Mouse (Mus musculus) kidney, adult 8-10 months (tissue): ENCODE data around the gene Txn1.

Source experiments
- DNase-seq, 2 experiments: peaks; one replicate each; pipeline ENCODE4 v3.0.0; 2022

The Txn1 gene

GRCm38 (mm10) chr4:57937292-57937691, 18.9 kb downstream of the Txn1 start:
- DNase-seq = no peak

- no peak for DNase-seq
These were observed 22.0 kb downstream of the Txn1 start for GRCm38 (mm10) chr4:57934181-57934580.

GRCm38 (mm10) chr4:57930559-57931170, 25.5 kb downstream of the Txn1 start:
- no peak for DNase-seq

GRCm38 (mm10) chr4:57927464-57928205, 28.6 kb downstream of the Txn1 start:
- peak; percentile 33 to 35 for DNase-seq

- DNase-seq = no peak
These were observed 31.6 kb downstream of the Txn1 start for GRCm38 (mm10) chr4:57924556-57925071.

GRCm38 (mm10) chr4:57922171-57922570, 34.0 kb downstream of the Txn1 start:
- DNase-seq = no peak

- no peak for DNase-seq
These were observed 35.7 kb downstream of the Txn1 start for GRCm38 (mm10) chr4:57920522-57920921.

GRCm38 (mm10) chr4:57919494-57920423, 36.5 kb downstream of the Txn1 start:
- no peak for DNase-seq

GRCm38 (mm10) chr4:57916711-57917110, 39.5 kb downstream of the Txn1 start:
- peak; percentile 18 to 24 for DNase-seq

GRCm38 (mm10) chr4:57916201-57916661, 40.0 kb downstream of the Txn1 start, which contains the start of gene D630039A03Rik:
Gene D630039A03Rik (minus strand): TSS chr4:57916297.
- DNase-seq = peak; percentile 79 to 82

GRCm38 (mm10) chr4:57915216-57915965, 40.8 kb downstream of the Txn1 start:
- peak; percentile 89 to 90 for DNase-seq

GRCm38 (mm10) chr4:57914193-57915190, 41.7 kb downstream of the Txn1 start:
- no peak for DNase-seq

- DNase-seq = peak; percentile 43 to 54
These were observed 43.2 kb downstream of the Txn1 start for GRCm38 (mm10) chr4:57913021-57913420.

GRCm38 (mm10) chr4:57908860-57909259, 47.4 kb downstream of the Txn1 start:
- DNase-seq = no peak

GRCm38 (mm10) chr4:57906708-57907107, 49.5 kb downstream of the Txn1 start:
- DNase-seq = no peak

GRCm38 (mm10) chr4:57904638-57905037, 51.6 kb downstream of the Txn1 start:
- DNase-seq = peak; percentile 56 to 70

GRCm38 (mm10) chr4:57904211-57904610, 52.0 kb downstream of the Txn1 start:
- DNase-seq = peak; percentile 36 to 62

- no peak for DNase-seq
These were observed 53.6 kb downstream of the Txn1 start for GRCm38 (mm10) chr4:57902619-57903018.

- DNase-seq = peak in 1 of 2 experiments; percentile 45
These were observed 55.0 kb downstream of the Txn1 start for GRCm38 (mm10) chr4:57901210-57901609.

GRCm38 (mm10) chr4:57896631-57897030, 59.6 kb downstream of the Txn1 start:
- DNase-seq = no peak

- no peak for DNase-seq
These were observed 60.3 kb downstream of the Txn1 start for GRCm38 (mm10) chr4:57895902-57896301.
